Mouse (Mus musculus) liver, adult 2 months (tissue): ENCODE data around the gene Olfr429. TPM values are rescaled to one million over a fixed set of nuclear protein-coding genes. Genes with fewer than 3 reads are reported as not detected.
"Not testable (repeated sequence)": the region's sequence is repeated elsewhere in the genome, so short reads cannot be mapped to it uniquely, and the experiment has no call there.

Experiments used
- DNase-seq: peaks from one replicate; pipeline ENCODE4 v3.0.0-alpha.2; 2011; ENCODE audit warnings: low read depth, low spot score; ENCODE audit errors: extremely low read depth
- H3K27ac ChIP-seq: fragments of 200-500 bp; replicated peaks from 2 replicates; pipeline ENCODE4 v1.5.1; 2012; ENCODE audit warnings: low read depth, mild to moderate bottlenecking, control low read depth, inconsistent platforms, low read length; ENCODE audit not compliant: insufficient read depth
- H3K27me3 ChIP-seq: fragments of 200-500 bp; 2 replicates; pipeline ENCODE4 v1.6.1; 2012; ENCODE audit warnings: mild to moderate bottlenecking, moderate library complexity, low read length, inconsistent platforms; ENCODE audit not compliant: control insufficient read depth, insufficient read depth
- H3K36me3 ChIP-seq: fragments of 200-500 bp; 2 replicates; pipeline ENCODE4 v1.6.1; 2012; ENCODE audit warnings: low read length, inconsistent platforms; ENCODE audit not compliant: control insufficient read depth, insufficient read depth
- H3K4me1 ChIP-seq: fragments of 200-500 bp; 2 replicates; pipeline ENCODE4 v1.6.1; 2011; ENCODE audit warnings: low read length; ENCODE audit not compliant: control insufficient read depth, insufficient read depth
- H3K4me3 ChIP-seq: fragments of 200-500 bp; 2 replicates; pipeline ENCODE4 v1.5.1; 2011; ENCODE audit warnings: low read depth, mild to moderate bottlenecking, control low read depth, low read length, moderate library complexity; ENCODE audit not compliant: insufficient read depth
- H3K79me2 ChIP-seq: fragments of 200-500 bp; 2 replicates; pipeline ENCODE4 v1.6.1; 2012; ENCODE audit warnings: inconsistent platforms, mild to moderate bottlenecking, low read length, moderate library complexity; ENCODE audit not compliant: control insufficient read depth, insufficient read depth
- H3K9ac ChIP-seq: fragments of 200-500 bp; 2 replicates; pipeline ENCODE4 v1.6.1; 2012; ENCODE audit warnings: low read depth, mild to moderate bottlenecking, control low read depth, inconsistent platforms, low read length
- CTCF ChIP-seq: fragments of 200-500 bp; IDR thresholded peaks from 2 replicates; pipeline ENCODE4 v1.5.1; 2011; ENCODE audit warnings: low read depth, low read length, control low read depth
- POLR2A ChIP-seq: fragments of 200-500 bp; IDR thresholded peaks from 2 replicates; pipeline ENCODE4 v1.6.1; 2011; ENCODE audit warnings: low read length, control low read depth; ENCODE audit not compliant: insufficient read depth; ENCODE audit errors: extremely low read depth
- WGBS: fragments of 180-500 bp; shearing (Covaris S2); methylation state at CpG from one replicate; pipeline ENCODE4 v1.1.7; 2018; 5-methylcytosine and 5-hydroxymethylcytosine counted together
- polyA plus RNA-seq: library from polyadenylated mRNA; depleted of rRNA; stranded (reverse); fragments of >200 nt; gene quantifications from 2 replicates; pipeline ENCODE4 v1.2.3, GENCODE M21; 2012
- total RNA-seq: library from RNA; depleted of rRNA; stranded (reverse); fragments of >200 nt; gene quantifications from 2 replicates; pipeline ENCODE4 v1.2.3, GENCODE M21; 2014

The Olfr429 gene
- total and polyA plus RNA-seq, 2 experiments: not detected

DNA sequence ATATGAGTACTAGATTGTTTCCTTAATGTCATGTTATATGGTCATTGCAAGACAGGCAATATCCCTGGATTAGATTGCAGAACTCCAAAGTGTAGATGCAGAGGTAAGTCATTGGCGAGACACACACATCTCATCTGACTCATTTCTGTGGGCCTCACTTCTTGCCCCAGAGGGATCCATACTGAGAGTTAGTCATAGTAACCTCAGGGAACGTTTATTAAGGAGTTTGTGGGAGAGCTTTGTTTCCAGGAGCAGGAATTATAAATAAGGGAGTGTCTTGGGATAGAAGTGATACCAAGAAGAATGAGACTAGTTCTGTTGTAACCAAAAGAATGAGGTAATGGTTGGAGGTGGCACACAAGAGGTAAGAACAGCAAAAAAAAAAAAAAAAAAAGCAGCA is 35.2 kb upstream of the Olfr429 start, which contains the start of gene Olfr432:
TSS of gene Olfr432 (plus strand) at position 313 of the 400 bp plus-strand sequence.
- WGBS: 53% methylated on average over 2 of the region's 2 CpGs
- Histone ChIP-seq H3K9ac (no peak within 1 kb of the TSS), H3K4me3 (no peak within 1 kb of the TSS), H3K36me3 (no peaks in the 10 kb centered on the region), H3K4me1 (no peaks in the 10 kb centered on the region), H3K27ac (no peak within 1 kb of the TSS), H3K79me2 (no peaks in the 10 kb centered on the region), H3K27me3 (no peaks in the 10 kb centered on the region)
- TF ChIP-seq CTCF (no peak), POLR2A (no peak)
- no peak for DNase-seq

- not testable (repeated sequence) for H3K27me3 ChIP-seq, DNase-seq, H3K79me2 ChIP-seq, H3K4me1 ChIP-seq, H3K36me3 ChIP-seq, H3K4me3 ChIP-seq, H3K9ac ChIP-seq, H3K27ac ChIP-seq
- WGBS: 74% methylated on average over 4 of the region's 4 CpGs
Observed at GRCm38 (mm10) chr1:174049357-174049756, 34.8 kb upstream of the Olfr429 start.

GRCm38 (mm10) chr1:174050532-174050931 is 33.6 kb upstream of the Olfr429 start:
- Histone ChIP-seq H3K9ac (no peak overlapping the region), H3K27ac (no peak overlapping the region), H3K27me3 (no peaks in the 10 kb centered on the region), H3K4me3 (no peak overlapping the region), H3K4me1 (no peaks in the 10 kb centered on the region), H3K36me3 (no peaks in the 10 kb centered on the region), H3K79me2 (no peaks in the 10 kb centered on the region)
- no peak for DNase-seq
- WGBS: 74% methylated on average over 4 of the region's 4 CpGs
- TF ChIP-seq CTCF (no peak), POLR2A (no peak)

DNA sequence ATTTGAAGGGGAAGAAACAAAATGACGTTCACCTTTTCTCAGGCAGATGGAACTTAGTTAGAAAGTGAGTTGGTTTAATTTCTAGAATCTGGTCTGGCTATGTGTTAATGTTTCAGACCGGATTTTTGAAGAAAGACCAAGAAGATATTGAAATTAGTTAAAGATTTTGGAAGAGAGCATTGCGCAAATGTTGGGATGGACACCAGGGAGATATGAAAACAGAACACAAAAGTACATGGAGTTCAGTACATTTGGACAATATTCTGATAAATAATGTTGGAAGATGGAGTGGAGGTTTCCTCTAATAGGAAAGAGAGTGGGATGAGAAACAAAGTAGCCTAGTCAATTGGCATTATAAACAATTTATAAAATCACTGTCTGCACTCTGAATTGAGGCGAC is 32.6 kb upstream of the Olfr429 start:
- 76% methylated on average over 4 of the region's 4 CpGs for WGBS
- Histone ChIP-seq H3K79me2 (no peaks in the 10 kb centered on the region), H3K36me3 (no peaks in the 10 kb centered on the region), H3K27ac (no peak overlapping the region), H3K4me3 (no peak overlapping the region), H3K4me1 (no peaks in the 10 kb centered on the region), H3K27me3 (no peaks in the 10 kb centered on the region), H3K9ac (no peak overlapping the region)
- TF ChIP-seq POLR2A (no peak), CTCF (no peak)
- DNase-seq: no peak

DNA sequence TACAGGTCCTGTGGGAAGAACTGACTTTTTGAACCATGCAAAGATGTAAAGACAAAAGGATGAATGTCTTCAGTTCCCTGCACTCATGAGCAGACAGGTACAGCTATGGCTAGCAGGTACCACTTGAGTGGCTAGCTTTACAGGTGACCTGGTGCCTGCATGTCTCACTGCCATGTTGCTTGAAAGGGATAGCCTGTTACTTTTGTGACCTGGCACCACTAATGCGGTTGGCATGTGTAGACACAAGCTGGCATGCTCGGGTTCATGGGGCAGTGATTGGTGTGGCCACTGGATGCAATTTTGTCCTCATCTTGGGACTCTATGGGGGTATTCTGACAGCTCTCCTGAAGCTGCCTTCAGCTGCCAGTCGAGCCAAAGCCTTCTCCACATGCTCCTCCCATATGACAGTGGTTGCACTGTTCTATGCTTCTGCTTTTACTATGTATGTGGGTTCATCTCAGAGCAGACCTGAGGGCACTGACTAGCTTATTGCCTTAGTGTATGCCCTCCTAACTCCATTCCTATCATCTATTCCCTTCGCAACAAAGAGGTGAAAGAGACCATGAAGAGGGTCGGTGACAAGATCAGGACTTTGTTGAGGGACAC is 32.1 kb upstream of the Olfr429 start:
- H3K4me1 ChIP-seq: no peaks in the 10 kb centered on the region
- no peak for TF ChIP-seq POLR2A
- no peak for TF ChIP-seq CTCF
- 68% methylated on average over 5 of the region's 5 CpGs for WGBS
- no peak overlapping the region for H3K9ac ChIP-seq
- H3K27me3 ChIP-seq: no peaks in the 10 kb centered on the region
- no peaks in the 10 kb centered on the region for H3K36me3 ChIP-seq
- H3K27ac ChIP-seq: no peak overlapping the region
- DNase-seq: no peak
- no peaks in the 10 kb centered on the region for H3K79me2 ChIP-seq
- H3K4me3 ChIP-seq: no peak overlapping the region

GRCm38 (mm10) chr1:174052981-174053380 is 31.1 kb upstream of the Olfr429 start:
- TF ChIP-seq CTCF: no peak
- H3K9ac ChIP-seq: no peak overlapping the region
- no peaks in the 10 kb centered on the region for H3K79me2 ChIP-seq
- WGBS: 67% methylated on average over 3 of the region's 3 CpGs
- H3K4me3 ChIP-seq: no peak overlapping the region
- no peaks in the 10 kb centered on the region for H3K27me3 ChIP-seq
- DNase-seq: no peak
- H3K27ac ChIP-seq: no peak overlapping the region
- H3K4me1 ChIP-seq: no peaks in the 10 kb centered on the region
- no peaks in the 10 kb centered on the region for H3K36me3 ChIP-seq
